Mouse (Mus musculus) granulocyte monocyte progenitor cell, adult 5-6 weeks (primary cell): ENCODE data around the gene Efcab10. TPM values are rescaled to one million over a fixed set of nuclear protein-coding genes. Genes with fewer than 3 reads are reported as not detected.

Experiments
- ATAC-seq: replicated peaks from 2 replicates; pipeline ENCODE4 v1.8.0; 2016; ENCODE audit warnings: mild to moderate bottlenecking, moderate TSS enrichment, inconsistent platforms; ENCODE audit not compliant: poor library complexity, severe bottlenecking
- total RNA-seq, 2 experiments: library from RNA; stranded (forward) in 1 of 2; stranded (reverse) in 1 of 2; fragments of 200-712, 200-1000 nt in 1 of 2; fragments of >200 nt in 1 of 2; fragmentation: Nextera tagmentation in 1 of 2; gene quantifications; 2 replicates each; pipeline ENCODE4 v1.2.3; 2014 to 2017

Gene Efcab10
- not detected in 2 replicates for total RNA-seq (2014; fragmentation: Nextera tagmentation)
- not detected in 2 replicates for total RNA-seq (2017)

DNA sequence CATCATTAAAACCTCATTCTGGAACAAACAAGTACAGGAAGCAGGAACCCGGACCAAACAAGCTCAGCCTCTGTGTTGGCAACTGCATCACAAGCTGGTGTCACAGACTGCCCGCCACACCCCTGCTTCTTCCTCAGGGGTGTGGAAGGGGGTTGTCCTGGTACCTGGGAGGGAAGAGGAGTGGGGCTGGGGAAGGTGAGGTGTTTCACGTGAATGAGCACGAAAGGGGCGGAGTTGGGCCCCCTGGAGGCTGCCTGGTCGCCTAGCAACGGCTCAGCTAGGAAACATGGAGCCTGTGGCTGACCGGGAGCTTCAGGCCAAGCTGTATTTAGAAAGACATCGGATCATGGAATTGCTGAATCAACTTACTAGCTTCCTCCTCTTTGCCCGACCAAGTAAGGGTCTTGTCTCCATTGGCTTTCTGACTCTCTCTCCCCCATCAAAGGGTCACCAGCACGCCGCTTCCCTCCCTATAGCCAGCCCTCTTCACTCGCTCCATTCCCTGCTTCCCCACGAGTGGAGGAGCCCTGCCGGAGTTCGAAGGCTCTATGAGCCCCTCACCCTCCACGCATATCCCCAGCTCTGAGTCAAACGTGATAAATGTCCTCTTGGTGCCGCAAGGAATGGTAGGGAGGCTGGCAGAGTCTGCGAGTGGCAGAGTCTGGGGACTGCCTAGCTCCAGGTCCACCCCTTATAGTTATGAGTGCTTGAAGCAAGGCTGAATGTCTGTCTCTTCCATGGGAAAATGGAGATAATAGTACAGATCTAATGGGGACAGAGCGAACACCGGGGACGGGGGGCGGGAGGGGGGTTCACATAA lies at the start of gene Efcab10:
Gene Efcab10 (plus strand): TSS at position 51 of the 820 bp plus-strand sequence.
- ATAC-seq: no peak

DNA sequence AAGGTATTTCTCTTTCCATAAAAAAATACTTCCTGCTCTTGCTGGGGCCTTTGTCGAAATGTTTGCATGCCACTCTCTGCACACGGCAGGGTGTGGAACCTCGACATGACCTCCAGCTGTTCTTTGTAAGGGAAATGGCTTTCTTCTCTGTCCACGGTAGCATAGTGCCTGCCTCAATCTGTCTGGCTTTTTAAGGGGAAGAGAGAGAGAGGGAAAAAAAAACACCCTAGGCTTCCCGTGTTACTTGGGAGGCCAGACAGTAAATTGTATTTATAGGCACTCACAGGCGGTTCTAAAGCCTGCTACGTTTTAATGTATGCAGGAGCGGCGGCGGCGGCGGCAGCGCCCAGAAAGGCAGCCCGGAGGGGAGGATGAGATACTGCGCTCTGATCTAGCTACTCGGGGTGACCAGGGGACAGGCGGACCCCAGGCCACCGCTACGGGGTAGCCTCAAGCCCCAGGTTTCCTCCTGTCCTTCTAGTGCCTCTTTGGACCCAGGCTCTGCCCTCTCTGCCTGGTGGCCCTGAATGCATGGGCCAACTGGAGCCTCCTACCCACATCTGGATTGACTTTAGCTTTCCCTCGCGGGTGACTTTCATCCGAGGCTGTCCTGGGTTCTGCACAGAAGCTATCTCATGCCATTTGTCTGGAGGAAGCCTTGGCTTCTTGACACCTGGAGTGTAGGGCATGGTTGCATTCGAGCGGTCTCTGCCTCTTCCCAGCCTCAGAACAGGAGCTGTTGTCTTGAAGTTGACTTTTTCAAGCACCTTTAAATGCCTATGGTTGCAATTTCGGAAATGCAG lies 49.5 kb upstream of the Efcab10 start:
- ATAC-seq: no peak; the same call in 1 of the 2 replicates

DNA sequence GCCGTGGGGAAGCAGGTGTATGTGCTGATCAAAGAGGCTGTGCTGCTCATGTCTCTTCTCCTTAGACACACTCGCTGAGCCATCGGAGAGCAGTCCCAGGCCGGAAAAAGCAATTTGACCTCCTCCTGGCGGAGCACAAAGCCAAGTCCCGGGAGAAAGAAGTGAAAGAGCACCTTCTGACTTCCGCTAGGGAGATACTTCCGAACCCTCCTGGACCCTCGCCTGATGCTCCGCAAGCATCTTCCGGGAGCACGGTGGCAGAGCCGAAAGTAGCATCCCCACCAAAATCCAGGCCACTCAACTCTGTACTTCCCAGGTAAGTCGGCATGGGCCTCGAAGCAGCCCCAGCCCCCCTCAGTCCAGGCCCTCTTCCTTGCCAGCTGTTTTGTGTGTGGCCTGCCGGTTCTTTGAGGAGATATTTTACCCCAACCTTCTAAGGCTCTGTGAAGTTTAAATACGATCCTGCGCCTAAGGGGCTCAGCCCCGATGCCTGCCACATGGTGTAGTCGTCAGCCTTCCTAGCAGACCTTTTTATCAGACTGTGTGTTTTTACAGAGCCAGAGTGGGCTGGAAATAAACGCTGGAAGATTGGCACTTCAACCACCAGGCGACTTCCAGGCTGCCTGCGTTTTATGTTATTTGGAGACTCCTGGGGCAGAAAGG lies 48.8 kb upstream of the Efcab10 start:
- ATAC-seq: no peak

DNA sequence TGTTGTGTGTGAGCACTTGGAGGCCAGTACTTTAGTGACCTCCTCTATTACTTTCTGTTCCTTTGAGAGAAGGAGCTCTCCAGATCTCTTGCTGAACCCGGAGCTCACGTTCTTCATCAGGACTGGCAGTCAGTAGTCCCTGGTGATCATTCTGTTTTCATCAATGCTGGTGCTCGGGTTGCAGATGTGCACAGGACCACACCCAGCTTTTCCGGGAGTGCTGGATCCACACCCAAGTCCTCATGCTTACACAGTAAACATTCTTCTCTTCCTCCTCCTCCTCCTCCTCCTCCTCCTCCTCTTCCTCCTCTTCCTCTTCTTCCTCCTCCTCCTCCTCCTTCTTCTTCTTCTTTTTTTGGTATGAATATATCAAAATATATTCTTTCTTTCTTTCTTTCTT lies 42.0 kb upstream of the Efcab10 start:
- ATAC-seq: no peak

DNA sequence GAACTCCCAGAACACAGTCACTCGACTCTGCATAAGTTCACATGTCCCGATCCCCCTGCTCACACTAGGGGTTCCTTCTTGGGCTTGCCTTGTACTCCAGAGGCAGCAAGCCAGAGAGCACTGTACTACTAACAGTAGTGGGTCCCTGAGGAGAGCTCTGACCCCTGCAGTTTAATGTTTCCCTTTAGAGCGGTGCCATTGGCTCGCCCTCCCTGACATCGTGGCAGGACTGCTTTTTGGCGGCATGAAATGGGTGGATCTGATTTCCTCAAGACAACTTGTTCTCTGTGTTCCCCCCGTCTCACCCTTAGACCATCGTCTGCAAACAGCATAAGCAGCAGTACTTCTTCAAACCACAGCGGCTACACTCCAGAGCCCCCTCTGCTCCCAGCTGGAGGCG lies 36.3 kb upstream of the Efcab10 start:
- ATAC-seq: no peak

DNA sequence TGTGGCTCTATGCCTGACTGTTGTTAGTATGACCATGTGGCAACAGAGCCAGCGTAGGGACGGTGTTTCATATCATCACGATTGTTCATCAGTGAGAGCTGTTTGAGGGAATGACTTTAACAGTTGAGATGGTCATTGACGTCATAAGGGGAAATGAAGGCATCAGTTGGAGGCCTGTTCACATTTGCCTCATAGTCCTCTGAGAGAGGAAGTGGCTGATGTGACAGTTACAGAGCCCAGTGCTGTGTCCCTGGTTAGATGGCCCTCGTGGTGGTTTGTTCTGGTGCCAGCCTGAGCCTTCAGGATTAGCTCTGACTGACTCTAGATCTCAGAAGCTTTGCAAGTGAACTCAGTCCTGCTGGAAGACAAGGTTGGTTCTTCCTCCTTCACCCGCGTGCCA lies 35.4 kb upstream of the Efcab10 start:
- peak; percentile 74 for ATAC-seq

DNA sequence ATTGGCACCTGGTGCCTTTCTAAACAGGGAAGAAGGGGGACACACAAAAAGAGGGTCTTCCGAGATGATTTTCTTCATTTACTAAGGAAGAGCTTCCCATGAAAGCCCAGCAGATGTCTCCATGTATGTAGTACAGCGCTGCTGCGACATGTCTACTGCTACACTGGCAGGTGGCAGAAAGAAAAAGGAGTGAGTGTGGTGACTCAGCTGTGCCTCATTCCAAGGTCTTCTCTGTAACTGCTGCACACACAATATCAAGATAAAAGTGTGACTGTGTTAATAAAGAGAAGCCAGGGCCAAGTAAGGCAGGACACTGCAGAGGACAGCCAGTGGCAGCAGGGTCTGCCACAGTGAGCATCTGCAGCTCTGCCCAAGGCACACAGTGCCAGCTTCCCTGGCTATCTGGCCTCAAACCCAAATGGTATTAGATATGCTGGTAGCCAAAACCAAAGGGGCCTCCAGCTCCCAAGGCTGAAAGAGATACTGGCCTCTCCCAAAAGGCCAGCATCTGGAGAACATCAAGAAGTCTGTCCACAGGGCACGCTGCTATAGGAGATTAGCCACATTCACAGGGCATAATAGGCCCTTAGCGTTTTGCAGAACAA lies 34.7 kb upstream of the Efcab10 start:
- ATAC-seq: no peak

DNA sequence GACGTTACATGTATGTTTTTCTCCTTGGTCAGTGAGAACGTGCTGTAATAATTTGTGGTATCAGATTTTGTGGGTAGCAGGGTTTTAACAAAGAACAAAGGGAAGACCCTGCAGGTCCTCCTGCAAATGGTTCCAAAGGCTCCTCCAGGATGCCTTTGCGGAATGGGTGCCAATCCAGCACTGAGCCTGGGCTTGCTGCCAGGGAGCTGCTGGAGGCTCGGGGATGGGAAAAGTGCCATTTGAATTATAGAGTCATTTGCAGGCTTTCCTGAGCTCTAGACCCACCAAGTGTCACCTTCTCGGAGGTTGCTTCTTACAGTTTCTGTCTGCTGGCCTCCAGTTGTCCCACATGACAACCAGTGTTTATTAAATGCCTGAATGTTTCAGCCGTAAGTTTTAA lies 33.9 kb upstream of the Efcab10 start:
- ATAC-seq: no peak

DNA sequence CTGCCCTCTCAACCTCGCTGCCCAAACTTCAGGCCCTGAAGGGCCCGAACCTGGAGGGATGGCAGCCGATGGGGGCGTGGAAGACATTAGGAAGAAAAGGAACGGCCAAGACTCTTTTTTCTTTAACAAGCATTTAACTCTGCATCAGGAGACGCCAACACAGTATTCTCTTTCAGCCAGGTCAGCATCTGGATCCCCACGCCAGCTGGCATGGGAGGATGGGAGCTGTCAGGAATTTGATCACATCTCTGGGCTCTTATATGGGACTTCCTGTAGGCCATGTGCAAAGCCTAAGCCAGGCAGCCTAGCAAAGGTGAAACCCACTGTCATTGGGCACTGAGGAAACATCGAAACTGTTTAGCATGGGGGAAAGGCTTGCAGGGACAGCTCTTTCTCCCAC lies 30.1 kb upstream of the Efcab10 start:
- ATAC-seq: no peak

DNA sequence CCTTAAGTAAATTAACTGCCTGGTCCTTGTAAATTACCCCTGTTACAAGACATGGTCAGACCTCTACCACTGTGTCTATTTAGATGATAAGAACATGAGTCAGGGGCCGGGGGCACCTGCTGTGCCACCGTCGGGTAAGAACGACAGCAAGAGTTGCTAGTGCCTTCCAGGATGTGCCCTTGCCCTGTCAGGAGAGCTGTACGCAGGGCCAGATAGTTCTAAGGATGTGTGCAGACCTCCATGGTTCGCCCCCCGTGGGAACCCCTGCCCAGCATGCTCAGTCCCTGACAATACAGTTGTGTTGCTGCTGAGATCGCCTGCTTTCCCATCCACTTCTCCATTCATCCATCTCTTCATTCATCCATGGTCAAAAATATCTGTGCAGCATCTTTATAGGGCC lies 29.5 kb upstream of the Efcab10 start:
- no peak for ATAC-seq

DNA sequence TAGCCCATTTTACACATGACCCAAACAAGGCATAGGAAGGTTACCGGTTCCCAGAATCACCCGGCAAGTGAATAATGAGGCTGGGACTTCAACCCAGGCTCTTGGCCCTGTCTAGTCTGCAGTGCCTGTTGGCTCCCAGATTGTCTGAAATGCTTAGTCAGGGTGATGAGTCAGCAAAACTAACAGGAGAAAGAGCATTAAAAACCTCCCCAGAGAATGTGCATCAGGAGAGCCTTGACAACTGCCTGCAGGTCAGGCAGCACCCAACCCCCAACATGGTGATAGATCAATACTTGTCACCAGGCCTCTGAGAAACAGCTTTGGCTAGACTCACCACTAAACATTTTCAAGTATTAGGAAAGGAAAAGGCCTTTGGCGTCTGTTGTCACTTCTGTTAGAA lies 25.1 kb upstream of the Efcab10 start:
- no peak for ATAC-seq

DNA sequence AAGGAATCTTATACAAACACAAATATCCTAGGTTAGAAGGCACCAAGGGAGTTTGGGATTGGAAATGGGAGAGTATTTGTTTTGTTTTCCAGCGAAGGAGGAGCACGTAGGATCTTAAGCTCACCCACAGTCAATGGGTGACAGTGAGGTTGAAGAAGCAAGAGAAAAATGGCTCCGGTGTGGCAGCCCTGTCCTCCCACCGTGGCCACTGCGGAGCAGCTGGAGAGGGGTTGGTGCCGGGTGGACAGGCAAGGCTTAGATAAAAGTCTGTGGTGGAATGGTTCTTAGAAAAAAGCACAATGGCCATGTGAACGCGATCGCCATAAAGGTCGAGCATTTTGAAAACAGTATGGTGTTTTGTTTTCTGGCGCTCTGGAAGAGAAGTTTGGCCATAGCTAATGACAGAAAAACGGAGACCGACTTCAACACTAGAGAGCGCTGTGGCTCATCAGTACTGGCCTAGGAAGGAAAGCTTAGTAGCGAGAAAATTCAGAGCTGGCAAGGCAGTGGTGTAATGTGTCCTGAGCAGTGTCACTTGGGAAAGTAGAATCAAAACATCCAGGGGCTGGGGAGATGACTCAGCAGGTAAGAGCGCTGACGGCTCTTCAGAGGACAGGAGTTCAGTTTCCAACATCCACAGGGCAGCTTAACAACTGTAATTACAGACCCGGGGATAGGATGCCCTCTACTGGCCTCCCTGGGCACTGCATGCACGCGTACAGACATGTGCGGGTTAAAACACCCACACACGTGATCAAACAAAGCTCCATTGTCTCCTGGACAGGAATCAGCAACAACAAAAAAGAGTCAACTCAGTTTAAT lies 14.8 kb upstream of the Efcab10 start:
- peak; percentile 90 for ATAC-seq

DNA sequence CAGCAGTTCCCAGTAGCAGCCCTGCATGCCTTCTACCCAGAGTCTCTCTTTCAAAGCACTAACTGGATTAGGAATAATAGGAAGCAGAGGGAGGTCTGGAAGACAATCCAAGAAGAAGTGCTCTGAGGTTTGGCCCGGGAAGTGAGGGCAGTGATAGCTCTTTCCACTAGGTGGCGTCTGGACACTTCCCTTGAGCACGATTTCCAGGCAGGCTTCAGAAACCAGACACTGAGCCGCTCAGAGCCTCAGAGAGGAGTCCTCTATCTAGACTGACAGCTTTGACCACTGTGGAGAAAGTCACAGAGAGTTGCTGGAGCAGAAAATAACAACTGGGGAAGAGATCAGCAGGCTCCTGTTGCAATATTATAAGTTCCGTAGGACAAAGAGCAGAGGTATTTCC lies 5.8 kb upstream of the Efcab10 start:
- ATAC-seq: peak; percentile 94

DNA sequence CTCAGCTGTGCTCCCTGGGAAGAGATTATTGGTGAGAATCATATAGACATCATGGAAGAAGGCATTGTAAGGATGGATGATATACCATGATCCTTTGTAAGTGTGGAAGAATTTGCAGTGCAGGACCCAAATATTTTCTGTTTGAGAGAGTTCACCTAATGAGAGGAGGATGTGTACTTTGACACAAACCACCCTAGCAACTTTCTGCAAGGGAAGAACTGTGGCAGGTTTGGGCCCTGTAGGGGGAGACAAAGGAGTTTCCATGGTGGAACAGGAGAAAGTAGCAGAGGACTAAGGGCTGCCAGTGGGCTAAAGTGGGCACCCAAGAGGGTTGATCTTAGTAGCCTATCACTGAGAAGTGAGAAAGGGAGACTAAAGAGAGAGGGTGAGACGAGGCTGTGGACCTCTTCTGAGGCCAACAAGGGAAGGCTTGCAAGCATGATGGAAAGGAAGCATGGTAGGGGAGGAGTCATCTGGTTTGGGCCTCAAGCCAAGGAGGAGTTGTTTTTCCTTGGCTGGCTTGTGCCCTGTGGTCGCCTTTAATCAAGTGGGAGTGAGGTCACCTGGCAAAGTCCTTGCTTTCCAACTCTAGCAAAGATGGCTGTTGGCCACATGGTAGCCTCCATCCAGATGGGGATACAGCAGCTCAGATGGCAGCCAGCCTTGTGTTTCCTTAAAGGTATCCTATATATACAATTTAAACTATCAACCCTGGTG lies 3.7 kb upstream of the Efcab10 start:
- no peak for ATAC-seq

DNA sequence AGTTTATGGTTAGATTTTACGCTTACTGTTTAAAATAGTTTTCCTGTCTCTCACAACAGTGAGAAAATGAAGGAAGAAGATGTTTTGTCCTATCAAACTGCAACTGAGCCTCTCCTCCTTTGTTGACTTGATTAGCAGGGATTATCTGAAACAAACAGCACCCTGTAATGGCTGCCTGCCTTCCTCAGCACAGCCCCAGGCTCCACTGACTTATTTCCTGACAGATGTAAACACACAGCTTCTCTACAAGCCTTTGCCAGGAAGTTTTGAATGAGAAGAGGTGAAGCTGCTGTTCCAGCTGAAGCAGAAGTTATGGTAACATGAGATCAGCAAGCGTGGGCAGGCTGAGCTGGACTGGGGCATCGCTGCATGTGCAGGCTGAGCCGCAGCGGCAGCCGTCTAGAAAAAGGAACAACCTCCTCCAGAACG lies 8.6 kb downstream of the Efcab10 start:
- peak; percentile 25 for ATAC-seq

DNA sequence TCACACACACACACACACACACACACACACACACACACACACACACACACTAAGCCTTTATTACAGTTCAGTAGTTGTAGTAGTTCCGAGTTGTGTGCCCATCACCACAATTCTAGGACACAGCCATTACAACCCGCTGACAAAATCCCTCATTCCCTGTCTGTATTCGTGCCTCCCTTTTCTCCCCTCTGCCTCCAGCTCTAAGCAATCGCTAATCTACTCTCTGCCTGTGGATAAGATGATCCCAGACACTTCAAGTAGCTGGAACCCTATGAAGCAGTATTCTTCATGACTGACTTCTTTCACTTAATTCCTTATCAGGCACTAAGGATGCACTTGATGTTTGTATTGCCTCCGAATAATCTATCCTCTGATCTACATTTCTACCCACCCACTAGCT lies 10.3 kb downstream of the Efcab10 start:
- ATAC-seq: no peak

DNA sequence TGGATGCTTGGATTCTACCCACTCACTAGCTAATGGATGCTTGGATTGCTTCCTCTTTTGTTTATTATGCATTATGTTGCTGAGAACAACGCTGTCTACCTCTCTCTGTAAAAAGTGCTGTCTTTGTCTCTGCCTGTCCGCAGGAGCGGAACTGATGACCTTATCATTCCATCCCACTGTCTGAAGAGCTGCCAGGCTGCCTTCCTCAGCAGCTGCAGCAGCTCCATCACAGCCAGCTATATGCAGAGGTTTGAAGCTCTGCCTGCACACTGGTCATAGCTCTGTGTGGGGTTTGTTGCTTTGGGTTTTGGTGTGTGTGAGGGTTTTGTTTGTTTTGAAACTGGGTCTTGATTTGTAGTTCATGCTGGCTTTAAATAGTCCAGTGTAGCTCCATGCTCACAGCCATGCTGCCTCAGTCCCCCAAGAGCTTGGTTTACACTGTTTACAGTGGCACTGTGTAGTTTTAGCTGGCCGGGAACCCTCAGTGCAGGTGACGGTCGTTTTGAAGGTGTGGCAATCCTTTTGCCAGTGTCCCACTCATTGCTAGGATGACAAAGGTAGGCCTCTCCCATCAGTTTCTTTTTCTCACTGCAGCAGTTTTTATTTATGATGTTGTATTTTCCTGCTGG lies 10.9 kb downstream of the Efcab10 start:
- ATAC-seq: no peak

DNA sequence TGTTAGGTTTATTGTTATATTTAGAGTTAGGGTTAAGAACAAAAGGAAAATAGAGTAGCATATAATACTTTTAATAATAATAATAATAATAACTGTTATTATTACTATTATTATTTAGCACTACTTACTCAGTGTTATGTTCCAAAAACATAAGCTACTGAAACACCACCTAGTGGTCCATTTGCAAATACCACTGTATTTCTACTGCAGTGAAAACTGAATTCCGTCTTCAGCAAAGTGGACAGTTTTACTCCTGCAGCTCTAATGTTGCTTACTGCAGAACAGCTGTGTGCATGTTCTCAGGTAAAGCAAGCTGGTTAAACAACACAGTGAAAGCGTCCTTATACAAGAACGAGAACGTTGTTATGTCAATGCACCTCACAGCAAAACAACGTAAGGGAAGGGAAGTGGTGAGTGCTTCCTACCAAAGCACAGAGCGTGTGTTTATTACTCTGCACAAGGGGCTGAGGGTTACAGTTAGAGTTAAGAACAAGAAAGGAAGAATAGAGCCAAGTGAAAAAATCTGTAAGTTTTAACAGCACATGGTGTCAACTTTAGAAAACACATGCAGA lies 17.0 kb downstream of the Efcab10 start:
- ATAC-seq: no peak; the same call in 1 of the 2 replicates
